Mouse (Mus musculus): ENCODE data around the gene Spint5. TPM values are rescaled to one million over a fixed set of nuclear protein-coding genes. Genes with fewer than 3 reads are reported as not detected.

The Spint5 gene
- not detected in 2 replicates for polyA plus RNA-seq (2012; rRNA removed)

DNA sequence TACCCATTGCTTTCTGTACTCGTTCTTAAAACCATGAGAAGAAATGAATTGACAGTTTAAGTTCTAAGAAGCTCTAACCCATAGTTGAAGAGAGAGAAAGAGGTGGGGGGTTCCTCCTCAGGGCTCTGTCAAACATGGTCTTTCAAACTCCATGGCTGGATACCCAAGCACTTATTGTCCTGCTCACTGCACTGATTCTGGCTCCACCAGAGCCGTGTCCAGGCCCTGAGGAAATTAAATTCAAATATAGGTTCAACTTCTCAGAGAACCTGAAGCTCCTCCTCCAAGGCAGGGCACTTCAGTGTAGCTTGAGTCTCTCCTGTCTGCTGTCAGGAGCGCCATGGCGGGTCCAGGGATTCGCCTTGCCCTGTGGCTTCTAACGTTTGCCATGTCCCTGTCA, at the start of gene Spint5:
Gene Spint5, plus strand, starts transcription at position 301 of the 400 bp plus-strand sequence.

DNA sequence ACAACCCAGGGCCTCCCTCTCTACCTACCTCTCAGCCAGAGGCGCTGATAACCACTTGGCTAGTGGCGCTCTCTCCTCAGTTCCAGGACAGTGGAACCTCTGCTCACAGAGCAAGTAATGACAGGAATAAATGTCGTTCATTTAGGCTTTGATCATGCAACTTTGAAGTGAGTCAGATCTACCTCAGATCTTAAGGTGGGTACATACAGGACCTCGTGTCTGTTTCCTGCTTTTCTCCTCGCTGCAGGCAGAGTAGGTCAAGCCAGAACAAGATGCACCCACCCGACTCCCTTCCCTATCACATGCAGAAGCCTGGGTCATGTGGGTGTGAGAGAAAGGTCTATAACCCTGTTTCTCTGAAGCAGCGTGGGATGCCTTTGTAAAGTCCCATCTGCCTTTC, 41.1 kb upstream of the Spint5 start, which contains the start of gene Wfdc11:
Gene Wfdc11, minus strand, starts transcription at position 101 of the 400 bp plus-strand sequence.

DNA sequence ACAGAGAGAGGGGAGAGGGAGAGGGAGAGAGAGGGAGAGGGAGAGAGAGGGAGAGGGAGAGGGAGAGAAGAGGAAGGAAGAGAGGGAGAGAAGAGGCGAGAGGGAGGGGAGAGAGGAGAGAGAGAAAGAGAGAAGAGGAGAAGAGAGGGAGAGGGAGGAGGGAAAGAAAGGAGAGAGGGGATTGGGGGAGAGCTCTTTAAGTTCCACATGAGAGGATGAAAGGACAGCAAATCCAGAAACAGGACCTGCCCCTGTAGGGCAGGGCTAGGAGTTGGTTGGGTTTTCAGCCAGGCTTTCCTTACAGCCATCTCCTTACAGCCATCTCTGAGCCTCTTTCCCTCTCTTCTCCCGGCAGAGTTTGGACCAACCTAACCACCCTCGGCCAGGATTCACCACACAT, 30.3 kb upstream of the Spint5 start, which contains the start of gene Wfdc13:
Gene Wfdc13, plus strand, starts transcription at position 301 of the 400 bp plus-strand sequence.

DNA sequence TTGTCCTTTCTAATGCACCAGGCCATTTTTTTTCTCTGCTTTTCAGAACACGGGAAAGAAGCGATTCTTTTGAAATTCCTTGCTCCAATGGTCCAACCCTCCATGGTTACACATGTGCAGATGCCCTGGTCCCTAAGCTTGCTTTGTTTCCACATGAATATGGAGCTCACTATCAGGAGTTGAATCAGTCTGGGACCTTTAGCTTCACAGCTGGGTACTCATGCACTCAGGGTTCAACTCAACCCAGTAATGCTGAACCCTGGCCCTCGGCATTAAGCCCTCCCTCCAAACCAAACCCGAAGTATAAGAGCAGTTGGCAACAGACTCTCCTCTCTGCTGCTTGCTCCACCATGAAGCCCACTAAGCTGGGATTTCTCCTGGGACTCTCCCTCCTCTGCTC, 16.9 kb upstream of the Spint5 start, which contains the start of gene Spint4:
Gene Spint4, plus strand, starts transcription at position 301 of the 400 bp plus-strand sequence.

DNA sequence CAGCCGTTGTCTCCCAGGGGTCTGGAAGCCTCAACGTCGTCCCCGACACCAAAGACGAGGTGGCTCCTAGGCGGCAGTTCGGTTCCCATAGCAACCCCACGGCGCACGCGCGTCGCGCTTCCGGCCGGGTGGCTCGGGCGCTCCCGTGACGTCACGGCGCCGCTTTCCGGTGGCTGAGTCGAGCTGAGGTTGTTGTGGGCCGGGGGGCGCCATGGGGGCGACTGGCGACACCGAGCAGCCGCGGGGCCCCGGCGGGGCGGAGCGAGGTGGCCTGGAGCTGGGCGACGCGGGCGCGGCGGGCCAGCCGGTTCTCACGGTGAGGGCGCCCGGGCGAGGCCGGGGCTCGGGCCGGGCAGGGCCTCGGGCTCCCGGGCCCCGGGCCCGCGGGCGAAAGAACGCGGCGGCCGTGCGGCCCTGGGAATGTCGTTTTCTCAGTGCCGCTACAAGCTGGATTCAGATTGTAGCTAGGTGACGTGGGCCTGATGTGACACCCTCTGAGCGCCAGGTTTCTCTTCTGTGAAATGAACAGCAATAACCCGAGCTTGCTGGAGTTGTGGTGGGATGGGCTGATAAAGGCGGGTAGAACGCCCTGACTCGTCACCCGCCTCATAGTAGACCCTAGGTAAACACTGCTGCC, 30.9 kb downstream of the Spint5 start, which contains the start of the genes Wfdc3 and Dnttip1:
Gene Wfdc3, minus strand, starts transcription at position 89 of the 637 bp plus-strand sequence.
Gene Dnttip1, plus strand, starts transcription at position 141 of the 637 bp plus-strand sequence.

Other genes with a start within 250 kb of the Spint5 start
- gene Trp53tg5, start 241.6 kb upstream of the Spint5 start, polyA plus RNA-seq (2012; rRNA removed), result not detected in 2 replicates
- gene Dbndd2, start 229.2 kb upstream of the Spint5 start, polyA plus RNA-seq (2012; rRNA removed), result 11.3 and 12.0 TPM in 2 replicates
- gene Pigt, start 217.8 kb upstream of the Spint5 start, polyA plus RNA-seq (2012; rRNA removed), result 15.6 and 19.3 TPM in 2 replicates
- 1.6 and 2.0 TPM in 2 replicates for gene Wfdc2, start 152.9 kb upstream of the Spint5 start, polyA plus RNA-seq (2012; rRNA removed)
- gene Spint3, start 141.8 kb upstream of the Spint5 start, polyA plus RNA-seq (2012; rRNA removed), result not detected in 2 replicates
- 0.05 and 0.06 TPM in 2 replicates for gene Wfdc6a, start 129.9 kb upstream of the Spint5 start, polyA plus RNA-seq (2012; rRNA removed)
- gene Eppin, start 121.7 kb upstream of the Spint5 start, polyA plus RNA-seq (2012; rRNA removed), result not detected in 2 replicates
- not detected in 2 replicates for gene Wfdc6b, start 101.8 kb upstream of the Spint5 start, polyA plus RNA-seq (2012; rRNA removed)
- not detected in 2 replicates for gene Wfdc8, start 101.7 kb upstream of the Spint5 start, polyA plus RNA-seq (2012; rRNA removed)
- not detected in 2 replicates for gene Wfdc16, start 76.5 kb upstream of the Spint5 start, polyA plus RNA-seq (2012; rRNA removed)
- gene Wfdc10, start 59.3 kb upstream of the Spint5 start, polyA plus RNA-seq (2012; rRNA removed), result not detected in 2 replicates
- gene Wfdc9, start 58.7 kb upstream of the Spint5 start, polyA plus RNA-seq (2012; rRNA removed), result not detected in 2 replicates
- not detected in 2 replicates for gene Wfdc11, start 41.2 kb upstream of the Spint5 start, polyA plus RNA-seq (2012; rRNA removed)
- not detected in 2 replicates for gene Wfdc13, start 30.2 kb upstream of the Spint5 start, polyA plus RNA-seq (2012; rRNA removed)
- not detected in 2 replicates for gene Spint4, start 16.8 kb upstream of the Spint5 start, polyA plus RNA-seq (2012; rRNA removed)
- gene Wfdc3, start 30.6 kb downstream of the Spint5 start, polyA plus RNA-seq (2012; rRNA removed), result 1.6 and 2.1 TPM in 2 replicates
- 21.7 and 22.8 TPM in 2 replicates for gene Dnttip1, start 30.7 kb downstream of the Spint5 start, polyA plus RNA-seq (2012; rRNA removed)
- gene Ube2c, start 54.6 kb downstream of the Spint5 start, polyA plus RNA-seq (2012; rRNA removed), result 255 and 264 TPM in 2 replicates
- 0.58 and 2.9 TPM in 2 replicates for gene Tnnc2, start 64.7 kb downstream of the Spint5 start, polyA plus RNA-seq (2012; rRNA removed)
- gene Snx21, start 70.5 kb downstream of the Spint5 start, polyA plus RNA-seq (2012; rRNA removed), result 7.7 and 11.3 TPM in 2 replicates
- gene Acot8, start 89.6 kb downstream of the Spint5 start, polyA plus RNA-seq (2012; rRNA removed), result 20.1 and 20.3 TPM in 2 replicates
- gene Zswim3, start 89.8 kb downstream of the Spint5 start, polyA plus RNA-seq (2012; rRNA removed), result 1.9 TPM in 2 replicates
- gene Zswim1, start 107.4 kb downstream of the Spint5 start, polyA plus RNA-seq (2012; rRNA removed), result 1.3 and 1.5 TPM in 2 replicates
- 0.05 and 0.08 TPM in 2 replicates for gene Spata25, start 113.2 kb downstream of the Spint5 start, polyA plus RNA-seq (2012; rRNA removed)
- gene Ctsa, start 117.6 kb downstream of the Spint5 start, polyA plus RNA-seq (2012; rRNA removed), result 121 and 130 TPM in 2 replicates
- 1.5 and 2.2 TPM in 2 replicates for gene Neurl2, start 118.2 kb downstream of the Spint5 start, polyA plus RNA-seq (2012; rRNA removed)
- gene Pltp, start 142.4 kb downstream of the Spint5 start, polyA plus RNA-seq (2012; rRNA removed), result 34.8 and 42.2 TPM in 2 replicates
- 18.4 and 21.2 TPM in 2 replicates for gene Pcif1, start 164.0 kb downstream of the Spint5 start, polyA plus RNA-seq (2012; rRNA removed)
- 6.5 and 8.2 TPM in 2 replicates for gene Zfp335, start 196.5 kb downstream of the Spint5 start, polyA plus RNA-seq (2012; rRNA removed)
- gene Mmp9, start 225.5 kb downstream of the Spint5 start, polyA plus RNA-seq (2012; rRNA removed), result 19.0 and 24.6 TPM in 2 replicates
- 0.72 and 0.81 TPM in 2 replicates for gene Slc12a5, start 245.5 kb downstream of the Spint5 start, polyA plus RNA-seq (2012; rRNA removed)